Mouse (Mus musculus) MEL (cell line): ENCODE data around the gene Birc6. TPM values are rescaled to one million over a fixed set of nuclear protein-coding genes. Genes with fewer than 3 reads are reported as not detected.
A peak's percentile ranks its signal among the peaks of the same experiment; 100 is the strongest.
"Not testable (repeated sequence)": the region's sequence is repeated elsewhere in the genome, so short reads cannot be mapped to it uniquely, and the experiment has no call there.

Source experiments
- DNase-seq: peaks from one replicate; pipeline ENCODE4 v3.0.0; 2011; ENCODE audit warnings: low read depth, low spot score
- H3K27ac ChIP-seq: 2 replicates; pipeline ENCODE4 v1.5.1; 2012; ENCODE audit warnings: low read depth, mild to moderate bottlenecking, control low read depth, low read length, moderate library complexity; ENCODE audit not compliant: control insufficient read depth
- H3K27me3 ChIP-seq, 2 experiments: fragments of 150-350 bp in 1 of 2; sonication (generic) in 1 of 2; 2 replicates each; pipeline ENCODE4 v1.6.1; 2012; ENCODE audit warnings: low read length in 2 of 2, mild to moderate bottlenecking in 2 of 2, improper control_type of control experiment in 1 of 2, moderate library complexity in 1 of 2; ENCODE audit not compliant: insufficient read depth in 2 of 2, control insufficient read depth in 1 of 2
- H3K36me3 ChIP-seq, 2 experiments: 2 replicates each; pipeline ENCODE4 v1.6.1; 2012 to 2014; ENCODE audit warnings: low read length in 2 of 2, improper control_type of control experiment in 1 of 2, inconsistent platforms in 1 of 2, mild to moderate bottlenecking in 1 of 2; ENCODE audit not compliant: insufficient read depth in 2 of 2, control insufficient read depth in 1 of 2
- H3K4me1 ChIP-seq, 2 experiments: fragments of 150-350 bp in 1 of 2; sonication (generic) in 1 of 2; 2 replicates each; pipeline ENCODE4 v1.6.1; 2012; ENCODE audit warnings: low read length in 2 of 2, improper control_type of control experiment in 1 of 2, mild to moderate bottlenecking in 1 of 2; ENCODE audit not compliant: insufficient read depth in 2 of 2, control insufficient read depth in 1 of 2
- H3K4me3 ChIP-seq, 2 experiments: fragments of 150-350 bp in 1 of 2; sonication (generic) in 1 of 2; 2 replicates each; pipeline ENCODE4 v1.5.1; 2012; ENCODE audit warnings: low read depth in 2 of 2, low read length in 2 of 2, mild to moderate bottlenecking in 2 of 2, moderate library complexity in 2 of 2, control low read depth in 1 of 2, improper control_type of control experiment in 1 of 2; ENCODE audit not compliant: control insufficient read depth in 1 of 2, insufficient read depth in 1 of 2
- H3K79me2 ChIP-seq: 2 replicates; pipeline ENCODE4 v1.6.1; 2012; ENCODE audit warnings: mild to moderate bottlenecking, low read length, moderate library complexity; ENCODE audit not compliant: control insufficient read depth, poor library complexity, insufficient read depth
- H3K9ac ChIP-seq: 2 replicates; pipeline ENCODE4 v1.6.1; 2012; ENCODE audit warnings: low read depth, mild to moderate bottlenecking, control low read depth, low read length, moderate library complexity; ENCODE audit not compliant: control insufficient read depth, poor library complexity, severe bottlenecking
- H3K9me3 ChIP-seq: fragments of 150-350 bp; sonication (generic); replicated peaks from 2 replicates; pipeline ENCODE4 v1.6.1; 2012; ENCODE audit warnings: mild to moderate bottlenecking, low read length, improper control_type of control experiment, moderate library complexity; ENCODE audit not compliant: insufficient read depth
- BHLHE40 ChIP-seq: IDR thresholded peaks from 2 replicates; pipeline ENCODE4 v1.6.1; 2012; ENCODE audit warnings: low read depth, mild to moderate bottlenecking, inconsistent platforms, low read length, improper control_type of control experiment, borderline replicate concordance
- CHD2 ChIP-seq: IDR thresholded peaks from 2 replicates; pipeline ENCODE4 v1.6.1; 2011; ENCODE audit warnings: low read length, improper control_type of control experiment
- ELF1 ChIP-seq: IDR thresholded peaks from 2 replicates; pipeline ENCODE4 v1.6.1; 2014; ENCODE audit warnings: low read depth, mild to moderate bottlenecking, inconsistent platforms, low read length, improper control_type of control experiment, moderate library complexity
- GABPA ChIP-seq: IDR thresholded peaks from 2 replicates; pipeline ENCODE4 v1.6.1; 2012; ENCODE audit warnings: low read depth, mild to moderate bottlenecking, inconsistent platforms, low read length, improper control_type of control experiment, moderate library complexity
- MAFK ChIP-seq: IDR thresholded peaks from 2 replicates; pipeline ENCODE4 v1.6.1; 2011; ENCODE audit warnings: low read depth, mild to moderate bottlenecking, low read length, improper control_type of control experiment, borderline replicate concordance
- MAX ChIP-seq: IDR thresholded peaks from 2 replicates; pipeline ENCODE4 v1.6.1; 2011; ENCODE audit warnings: low read length, improper control_type of control experiment
- MAZ ChIP-seq: IDR thresholded peaks from 2 replicates; pipeline ENCODE4 v1.6.1; 2012; ENCODE audit warnings: low read depth, mild to moderate bottlenecking, inconsistent platforms, low read length, improper control_type of control experiment
- MYC ChIP-seq: IDR thresholded peaks from 2 replicates; pipeline ENCODE4 v1.6.1; 2011; ENCODE audit warnings: low read depth, mild to moderate bottlenecking, low read length, improper control_type of control experiment, moderate library complexity
- NELFE ChIP-seq: IDR thresholded peaks from 2 replicates; pipeline ENCODE4 v1.6.1; 2011; ENCODE audit warnings: low read depth, low read length, improper control_type of control experiment
- POLR2AphosphoS2 ChIP-seq: IDR thresholded peaks from 2 replicates; pipeline ENCODE4 v1.6.1; 2011; ENCODE audit warnings: low read length, improper control_type of control experiment
- SIN3A ChIP-seq: IDR thresholded peaks from 2 replicates; pipeline ENCODE4 v1.6.1; 2012; ENCODE audit warnings: low read length, improper control_type of control experiment, inconsistent platforms
- SMC3 ChIP-seq: IDR thresholded peaks from 2 replicates; pipeline ENCODE4 v1.6.1; 2011; ENCODE audit warnings: low read depth, low read length, improper control_type of control experiment
- TAL1 ChIP-seq: IDR thresholded peaks from 2 replicates; pipeline ENCODE4 v1.6.1; 2012; ENCODE audit warnings: mild to moderate bottlenecking, inconsistent platforms, low read length, moderate library complexity, mixed read lengths
- USF2 ChIP-seq, 2 experiments: IDR thresholded peaks; 2 replicates each; pipeline ENCODE4 v1.6.1; 2011 to 2012; ENCODE audit warnings: improper control_type of control experiment in 2 of 2, low read length in 2 of 2, borderline replicate concordance in 1 of 2, inconsistent platforms in 1 of 2, low read depth in 1 of 2, mild to moderate bottlenecking in 1 of 2; ENCODE audit not compliant: insufficient read depth in 1 of 2
- ZC3H11A ChIP-seq: IDR thresholded peaks from 2 replicates; pipeline ENCODE4 v1.6.1; 2012; ENCODE audit warnings: low read depth, mild to moderate bottlenecking, inconsistent platforms, low read length, improper control_type of control experiment
- ZKSCAN1 ChIP-seq: IDR thresholded peaks from 2 replicates; pipeline ENCODE4 v1.6.1; 2012; ENCODE audit warnings: low read depth, mild to moderate bottlenecking, inconsistent platforms, low read length, improper control_type of control experiment, moderate library complexity
- ZNF384 ChIP-seq: IDR thresholded peaks from 2 replicates; pipeline ENCODE4 v1.6.1; 2012; ENCODE audit warnings: low read depth, mild to moderate bottlenecking, inconsistent platforms, low read length, improper control_type of control experiment
- polyA plus RNA-seq, 2 experiments: library from polyadenylated mRNA; stranded (reverse) in 1 of 2; unstranded in 1 of 2; fragments of >175 nt in 1 of 2; fragments of >200 nt in 1 of 2; gene quantifications; 2 replicates each; pipeline versions ENCODE4 v1.2.1 to v1.2.4; 2012; ENCODE audit warnings: low replicate concordance in 2 of 2, low read depth in 1 of 2; ENCODE audit not compliant: insufficient read length in 2 of 2, insufficient read depth in 1 of 2, missing spikeins in 1 of 2
- total RNA-seq: library from RNA; depleted of rRNA; stranded (reverse); fragments of 300-350 nt; gene quantifications from 2 replicates; pipeline ENCODE4 v1.2.3, GENCODE M21; 2012

Birc6 gene
- total and polyA plus RNA-seq, 3 experiments = 58.7 to 475 (median 67.3) TPM

GRCm38 (mm10) chr17:74688555-74688954 lies 160.5 kb downstream of the Birc6 start:
- H3K9me3 ChIP-seq = no peaks in the 10 kb centered on the region
- no peaks in the 10 kb centered on the region for H3K4me1 ChIP-seq
- H3K27ac ChIP-seq = no peak overlapping the region
- no peak overlapping the region for H3K9ac ChIP-seq
- H3K27me3 ChIP-seq = no peaks in the 10 kb centered on the region
- TF ChIP-seq ZKSCAN1 = peak; percentile 85
- TF ChIP-seq GABPA = no peak
- no peak for TF ChIP-seq CHD2
- no peak for TF ChIP-seq MAX
- TF ChIP-seq POLR2AphosphoS2 = no peak
- TF ChIP-seq ELF1 = no peak
- TF ChIP-seq, all 39 proteins: peak for 1
- DNase-seq = no peak
- no peak overlapping the region for H3K4me3 ChIP-seq
- no peaks in the 10 kb centered on the region for H3K79me2 ChIP-seq
- peaks cover 0 to 42% of the 10 kb centered on the region in 2 experiments; a peak in 2 of 4 replicates for H3K36me3 ChIP-seq

- DNase-seq = no peak
- Histone ChIP-seq H3K27me3 (no peaks in the 10 kb centered on the region), H3K27ac (no peak overlapping the region), H3K4me1 (no peaks in the 10 kb centered on the region), H3K9me3 (no peaks in the 10 kb centered on the region), H3K4me3 (no peak overlapping the region), H3K79me2 (no peaks in the 10 kb centered on the region), H3K36me3 (peaks cover 0 to 42% of the 10 kb centered on the region in 2 experiments; a peak in 2 of 4 replicates), H3K9ac (no peak overlapping the region)
- TF ChIP-seq MAFK (no peak), BHLHE40 (no peak), CHD2 (no peak), ZNF384 (no peak), SMC3 (no peak), ELF1 (no peak), ZKSCAN1 (no peak), ZC3H11A (no peak), NELFE (no peak), TAL1 (no peak), USF2 (IDR thresholded peaks at IDR 0.05; ENCODE audit: borderline replicate concordance in 1 of 2, insufficient read depth in 1 of 2, low read depth in 1 of 2, low read length in 2 of 2) (no peak), SIN3A (no peak), MYC (no peak), MAZ (no peak)
These were observed 161.3 kb downstream of the Birc6 start for GRCm38 (mm10) chr17:74689406-74689805.

- H3K27me3 ChIP-seq, H3K4me1 ChIP-seq, H3K4me3 ChIP-seq, H3K27ac ChIP-seq, H3K9ac ChIP-seq, DNase-seq, H3K79me2 ChIP-seq, H3K9me3 ChIP-seq: not testable (repeated sequence)
- H3K36me3 ChIP-seq = peaks cover 10 to 14% of the 10 kb centered on the region in 2 experiments
These were observed 173.6 kb downstream of the Birc6 start for GRCm38 (mm10) chr17:74701661-74702060.
